Mouse (Mus musculus) small intestine, adult 2 months (tissue): ENCODE data around the gene Rbfox1. TPM values are rescaled to one million over a fixed set of nuclear protein-coding genes. Genes with fewer than 3 reads are reported as not detected.

ENCODE experiments used
- H3K27ac ChIP-seq: fragments of 200-500 bp; 2 replicates; pipeline ENCODE4 v1.5.1; 2012; ENCODE audit warnings: low read depth, low read length, control low read depth, inconsistent platforms; ENCODE audit not compliant: insufficient read depth
- H3K27me3 ChIP-seq: fragments of 200-500 bp; 2 replicates; pipeline ENCODE4 v1.6.1; 2012; ENCODE audit warnings: mild to moderate bottlenecking, moderate library complexity, low read length, inconsistent platforms; ENCODE audit not compliant: control insufficient read depth, insufficient read depth
- H3K36me3 ChIP-seq: fragments of 200-500 bp; 2 replicates; pipeline ENCODE4 v1.6.1; 2012; ENCODE audit warnings: mild to moderate bottlenecking, low read length, control low read depth, inconsistent platforms; ENCODE audit not compliant: control insufficient read depth, insufficient read depth
- H3K4me1 ChIP-seq: fragments of 200-500 bp; 2 replicates; pipeline ENCODE4 v1.6.1; 2012; ENCODE audit warnings: low read length, inconsistent platforms, mixed read lengths; ENCODE audit not compliant: control insufficient read depth, insufficient read depth, insufficient read length
- H3K4me3 ChIP-seq: fragments of 200-500 bp; 2 replicates; pipeline ENCODE4 v1.5.1; 2012; ENCODE audit warnings: low read depth, mild to moderate bottlenecking, control low read depth, inconsistent platforms, low read length, moderate library complexity
- CTCF ChIP-seq: fragments of 200-500 bp; IDR thresholded peaks from 2 replicates; pipeline ENCODE4 v1.5.1; 2012; ENCODE audit warnings: low read depth, mild to moderate bottlenecking, control low read depth, inconsistent platforms, low read length, moderate library complexity, mixed read lengths; ENCODE audit not compliant: insufficient replicate concordance, insufficient read length; ENCODE audit errors: extremely low read depth
- POLR2A ChIP-seq: fragments of 200-500 bp; IDR thresholded peaks from 2 replicates; pipeline ENCODE4 v1.6.1; 2012; ENCODE audit warnings: low read depth, mild to moderate bottlenecking, control low read depth, inconsistent platforms, low read length, moderate library complexity
- WGBS: fragments of 180-500 bp; shearing (Covaris S2); methylation state at CpG from one replicate; pipeline ENCODE4 v1.1.7; 2018; 5-methylcytosine and 5-hydroxymethylcytosine counted together
- polyA plus RNA-seq: library from polyadenylated mRNA; depleted of rRNA; stranded (reverse); fragments of >200 nt; gene quantifications from 2 replicates; pipeline ENCODE4 v1.2.3, GENCODE M21; 2012

Gene Rbfox1
- polyA plus RNA-seq, 1 experiment, result 0.72 TPM

GRCm38 (mm10) chr16:6585204-6585603, 700.0 kb downstream of the Rbfox1 start:
- no peaks in the 10 kb centered on the region for H3K4me1 ChIP-seq
- H3K36me3 ChIP-seq, result no peaks in the 10 kb centered on the region
- no peaks in the 10 kb centered on the region for H3K27me3 ChIP-seq
- 89% methylated on average over 1 of the region's 1 CpGs for WGBS
- peak overlapping the region; percentile 46; the same call in 1 of the 2 replicates for H3K27ac ChIP-seq
- H3K4me3 ChIP-seq, result no peak overlapping the region
- TF ChIP-seq POLR2A (no peak), CTCF (no peak)

- H3K4me1 ChIP-seq, result no peaks in the 10 kb centered on the region
- no peaks in the 10 kb centered on the region for H3K27me3 ChIP-seq
- no peak for TF ChIP-seq CTCF
- no peak overlapping the region for H3K4me3 ChIP-seq
- no peaks in the 10 kb centered on the region for H3K36me3 ChIP-seq
- WGBS, result 80% methylated on average over 1 of the region's 1 CpGs
- no peak overlapping the region for H3K27ac ChIP-seq
Observed at GRCm38 (mm10) chr16:6616526-6616925, 731.4 kb downstream of the Rbfox1 start.

- no peaks in the 10 kb centered on the region for H3K4me1 ChIP-seq
- TF ChIP-seq CTCF (no peak), POLR2A (no peak)
- 35% methylated on average over 1 of the region's 1 CpGs for WGBS
- no peaks in the 10 kb centered on the region for H3K27me3 ChIP-seq
- H3K27ac ChIP-seq, result no peak overlapping the region
- no peaks in the 10 kb centered on the region for H3K36me3 ChIP-seq
- H3K4me3 ChIP-seq, result no peak overlapping the region
Observed at GRCm38 (mm10) chr16:6640330-6640729, 755.2 kb downstream of the Rbfox1 start.

GRCm38 (mm10) chr16:6646941-6647340, 761.8 kb downstream of the Rbfox1 start:
- Histone ChIP-seq H3K4me3 (no peak overlapping the region), H3K27ac (no peak overlapping the region), H3K36me3 (no peaks in the 10 kb centered on the region), H3K4me1 (no peaks in the 10 kb centered on the region), H3K27me3 (no peaks in the 10 kb centered on the region)
- WGBS, result 80% methylated on average over 5 of the region's 5 CpGs
- TF ChIP-seq POLR2A (no peak), CTCF (no peak)

- no peaks in the 10 kb centered on the region for H3K4me1 ChIP-seq
- WGBS, result 63% methylated on average over 1 of the region's 1 CpGs
- TF ChIP-seq POLR2A (no peak), CTCF (no peak)
- no peak overlapping the region for H3K4me3 ChIP-seq
- no peaks in the 10 kb centered on the region for H3K36me3 ChIP-seq
- H3K27ac ChIP-seq, result no peak overlapping the region
- no peaks in the 10 kb centered on the region for H3K27me3 ChIP-seq
Observed at GRCm38 (mm10) chr16:6648753-6649152, 763.6 kb downstream of the Rbfox1 start.

GRCm38 (mm10) chr16:6658594-6658993, 773.4 kb downstream of the Rbfox1 start:
- no peaks in the 10 kb centered on the region for H3K36me3 ChIP-seq
- no peak overlapping the region for H3K4me3 ChIP-seq
- H3K4me1 ChIP-seq, result no peaks in the 10 kb centered on the region
- no peak overlapping the region for H3K27ac ChIP-seq
- whole genome bisulfite sequencing, result 67% methylated on average over 2 of the region's 2 CpGs
- H3K27me3 ChIP-seq, result no peaks in the 10 kb centered on the region
- TF ChIP-seq POLR2A (no peak), CTCF (no peak)

- Histone ChIP-seq H3K36me3 (no peaks in the 10 kb centered on the region), H3K4me1 (no peaks in the 10 kb centered on the region), H3K4me3 (no peak overlapping the region), H3K27me3 (no peaks in the 10 kb centered on the region), H3K27ac (no peak overlapping the region)
- no peak for TF ChIP-seq POLR2A
- 79% methylated on average over 1 of the region's 1 CpGs for WGBS
Observed at GRCm38 (mm10) chr16:6686076-6686757, 801.1 kb downstream of the Rbfox1 start.
